Mouse (Mus musculus) heart, adult 10 weeks (tissue): ENCODE results near the gene Bcam. TPM values are rescaled to one million over a fixed set of nuclear protein-coding genes. Genes with fewer than 3 reads are reported as not detected.

Source experiments
- polyA plus RNA-seq: library from polyadenylated mRNA; stranded (reverse); fragments of 350-450 nt; fragmentation: Illumina TruSeq; extraction: RNeasy Lipid Tissue Mini Kit (QIAGEN cat#74804); gene quantifications from one replicate; pipeline ENCODE4 v1.2.3, GENCODE M21; 2014; ENCODE audit warnings: low read depth, low replicate concordance

Bcam gene
- 183 TPM for polyA plus RNA-seq

GRCm38 (mm10) chr7:19770984-19771391, at the start of gene Bcam:
Bcam (minus strand) TSS chr7:19771016.

GRCm38 (mm10) chr7:19796697-19797588, 26.1 kb upstream of the Bcam start, which contains the start of gene Cblc:
Cblc (minus strand) TSS chr7:19796809.

GRCm38 (mm10) chr7:19750217-19751069, 20.4 kb downstream of the Bcam start, which contains the start of gene Nectin2:
Nectin2 (minus strand) TSS chr7:19750483.

GRCm38 (mm10) chr7:19715239-19716054, 55.4 kb downstream of the Bcam start, which contains the start of gene Tomm40:
Tomm40 (minus strand) TSS chr7:19715438.

Other genes starting within 250 kb of the Bcam start
- 69.0 TPM for gene Ppp1r37, start 207.9 kb downstream of the Bcam start, polyA plus RNA-seq
- gene Zfp296, start 193.7 kb downstream of the Bcam start, polyA plus RNA-seq: 1.1 TPM
- gene Gemin7, start 193.4 kb downstream of the Bcam start, polyA plus RNA-seq: 53.3 TPM
- gene Clasrp, start 166.5 kb downstream of the Bcam start, polyA plus RNA-seq: 35.4 TPM
- gene Relb, start 141.6 kb downstream of the Bcam start, polyA plus RNA-seq: 8.3 TPM
- 73.7 TPM for gene Clptm1, start 106.0 kb downstream of the Bcam start, polyA plus RNA-seq
- gene Apoc2, start 93.1 kb downstream of the Bcam start, polyA plus RNA-seq: 1.0 TPM
- gene Gm44805, start 89.6 kb downstream of the Bcam start, polyA plus RNA-seq: not detected
- gene Apoc4, start 89.5 kb downstream of the Bcam start, polyA plus RNA-seq: 3.5 TPM
- gene Apoc1, start 78.4 kb downstream of the Bcam start, polyA plus RNA-seq: 21.5 TPM
- 747 TPM for gene Apoe, start 71.8 kb downstream of the Bcam start, polyA plus RNA-seq
- gene Tomm40, start 55.6 kb downstream of the Bcam start, polyA plus RNA-seq: 73.7 TPM
- 32.1 TPM for gene Nectin2, start 20.5 kb downstream of the Bcam start, polyA plus RNA-seq
- 0.45 TPM for gene Cblc, start 25.8 kb upstream of the Bcam start, polyA plus RNA-seq
- 5.8 TPM for gene Bcl3, start 51.8 kb upstream of the Bcam start, polyA plus RNA-seq
- not detected for gene Gm19345, start 81.0 kb upstream of the Bcam start, polyA plus RNA-seq
- gene Ceacam16, start 90.3 kb upstream of the Bcam start, polyA plus RNA-seq: not detected
- gene Ceacam19, start 116.9 kb upstream of the Bcam start, polyA plus RNA-seq: not detected
- gene Pvr, start 150.1 kb upstream of the Bcam start, polyA plus RNA-seq: 37.7 TPM
- gene Igsf23, start 179.7 kb upstream of the Bcam start, polyA plus RNA-seq: 5.9 TPM
- gene Ceacam20, start 194.4 kb upstream of the Bcam start, polyA plus RNA-seq: not detected
- not detected for gene Nlrp9b, start 220.4 kb upstream of the Bcam start, polyA plus RNA-seq